Mouse (Mus musculus): ENCODE measurements at regions not wholly inside any gene's neighbourhood (a gene's known extent, or its start where the extent isn't known, plus 50 kb on each side); places are given as distances from the start of the nearest gene placed in this dataset.

GRCm38 (mm10) chr9:62590407-62591195, 53.8 kb upstream of the Coro2b start:
- ATAC-seq (ENCODE audit: low read depth): peak; percentile 63; the same call in 1 of the 2 replicates
- Histone ChIP-seq H3K4me1 (ENCODE audit: control insufficient read depth, insufficient read depth, low read length) (peaks cover 21% of the 10 kb centered on the region), H3K4me2 (ENCODE audit: low read depth, low read length) (peak overlapping the region; percentile 23; the same call in 1 of the 2 replicates), H3K36me3 (ENCODE audit: control insufficient read depth, insufficient read depth, low read length) (no peaks in the 10 kb centered on the region), H3K27ac (replicated peaks; ENCODE audit: low read depth, low read length) (peak overlapping the region; percentile 58), H3K9ac (ENCODE audit: low read depth, low read length) (no peak overlapping the region), H3K27me3 (replicated peaks; ENCODE audit: control insufficient read depth, insufficient read depth, low read length) (no peaks in the 10 kb centered on the region), H3K9me3 (ENCODE audit: control insufficient read depth, low read length) (peaks cover 7% of the 10 kb centered on the region; the same call in 1 of the 2 replicates), H3K4me3 (ENCODE audit: low read depth, low read length) (no peak overlapping the region)
- DNase-seq (ENCODE audit: low spot score): peak; percentile 74
- WGBS: 59% methylated on average over 17 of the region's 17 CpGs

GRCm38 (mm10) chr9:62591196-62591485, 54.3 kb upstream of the Coro2b start:
- H3K27ac ChIP-seq (replicated peaks; ENCODE audit: low read depth, low read length): peak overlapping the region; percentile 58
- peaks cover 21% of the 10 kb centered on the region for H3K4me1 ChIP-seq (ENCODE audit: control insufficient read depth, insufficient read depth, low read length)
- H3K4me3 ChIP-seq (ENCODE audit: low read depth, low read length): no peak overlapping the region
- H3K36me3 ChIP-seq (ENCODE audit: control insufficient read depth, insufficient read depth, low read length): no peaks in the 10 kb centered on the region
- H3K4me2 ChIP-seq (ENCODE audit: low read depth, low read length): peak overlapping the region; percentile 23; the same call in 1 of the 2 replicates
- H3K9ac ChIP-seq (ENCODE audit: low read depth, low read length): no peak overlapping the region
- 29% methylated on average over 6 of the region's 6 CpGs for WGBS
- peaks cover 7% of the 10 kb centered on the region; the same call in 1 of the 2 replicates for H3K9me3 ChIP-seq (ENCODE audit: control insufficient read depth, low read length)
- no peaks in the 10 kb centered on the region for H3K27me3 ChIP-seq (replicated peaks; ENCODE audit: control insufficient read depth, insufficient read depth, low read length)
- ATAC-seq (ENCODE audit: low read depth) (no peak), DNase-seq (ENCODE audit: low spot score) (peak; percentile 41)

- no peak overlapping the region for H3K4me3 ChIP-seq (ENCODE audit: low read depth, low read length)
- no peaks in the 10 kb centered on the region for H3K4me1 ChIP-seq (ENCODE audit: control insufficient read depth, insufficient read depth, low read length)
- no peak overlapping the region for H3K27ac ChIP-seq (replicated peaks; ENCODE audit: low read depth, low read length)
- DNase-seq (ENCODE audit: low spot score) (no peak), ATAC-seq (ENCODE audit: low read depth) (no peak)
- no peaks in the 10 kb centered on the region for H3K9me3 ChIP-seq (ENCODE audit: control insufficient read depth, low read length)
- H3K9ac ChIP-seq (ENCODE audit: low read depth, low read length): no peak overlapping the region
- H3K27me3 ChIP-seq (replicated peaks; ENCODE audit: control insufficient read depth, insufficient read depth, low read length): no peaks in the 10 kb centered on the region
- H3K4me2 ChIP-seq (ENCODE audit: low read depth, low read length): no peak overlapping the region
- 73% methylated on average over 7 of the region's 7 CpGs for WGBS
- H3K36me3 ChIP-seq (ENCODE audit: control insufficient read depth, insufficient read depth, low read length): no peaks in the 10 kb centered on the region
Measured at GRCm38 (mm10) chr9:62598056-62598455, 61.2 kb upstream of the Coro2b start.

GRCm38 (mm10) chr9:62598956-62599355, 62.1 kb upstream of the Coro2b start:
- H3K27me3 ChIP-seq (replicated peaks; ENCODE audit: control insufficient read depth, insufficient read depth, low read length): no peaks in the 10 kb centered on the region
- H3K4me2 ChIP-seq (ENCODE audit: low read depth, low read length): no peak overlapping the region
- DNase-seq (ENCODE audit: low spot score): no peak
- WGBS: 89% methylated on average over 5 of the region's 5 CpGs
- no peak overlapping the region for H3K4me3 ChIP-seq (ENCODE audit: low read depth, low read length)
- H3K9me3 ChIP-seq (ENCODE audit: control insufficient read depth, low read length): no peaks in the 10 kb centered on the region
- no peak overlapping the region for H3K27ac ChIP-seq (replicated peaks; ENCODE audit: low read depth, low read length)
- H3K9ac ChIP-seq (ENCODE audit: low read depth, low read length): no peak overlapping the region
- H3K4me1 ChIP-seq (ENCODE audit: control insufficient read depth, insufficient read depth, low read length): no peaks in the 10 kb centered on the region
- no peak for ATAC-seq (ENCODE audit: low read depth)
- no peaks in the 10 kb centered on the region for H3K36me3 ChIP-seq (ENCODE audit: control insufficient read depth, insufficient read depth, low read length)

- H3K4me1 ChIP-seq (ENCODE audit: control insufficient read depth, insufficient read depth, low read length): peaks cover 10% of the 10 kb centered on the region; the same call in 1 of the 2 replicates
- ATAC-seq (ENCODE audit: low read depth) (no peak), DNase-seq (ENCODE audit: low spot score) (no peak)
- H3K9me3 ChIP-seq (ENCODE audit: control insufficient read depth, low read length): peaks cover 15% of the 10 kb centered on the region; the same call in 1 of the 2 replicates
- H3K36me3 ChIP-seq (ENCODE audit: control insufficient read depth, insufficient read depth, low read length): no peaks in the 10 kb centered on the region
- H3K27ac ChIP-seq (replicated peaks; ENCODE audit: low read depth, low read length): no peak overlapping the region
- H3K27me3 ChIP-seq (replicated peaks; ENCODE audit: control insufficient read depth, insufficient read depth, low read length): no peaks in the 10 kb centered on the region
- no peak overlapping the region for H3K4me2 ChIP-seq (ENCODE audit: low read depth, low read length)
- no peak overlapping the region for H3K4me3 ChIP-seq (ENCODE audit: low read depth, low read length)
- no peak overlapping the region for H3K9ac ChIP-seq (ENCODE audit: low read depth, low read length)
- WGBS: 62% methylated on average over 2 of the region's 2 CpGs
Measured at GRCm38 (mm10) chr9:62610526-62610925, 67.1 kb upstream of the Itga11 start.

GRCm38 (mm10) chr9:62611452-62611851, 66.2 kb upstream of the Itga11 start:
- ATAC-seq (ENCODE audit: low read depth) (peak; percentile 60; the same call in 1 of the 2 replicates), DNase-seq (ENCODE audit: low spot score) (peak; percentile 88)
- H3K36me3 ChIP-seq (ENCODE audit: control insufficient read depth, insufficient read depth, low read length): no peaks in the 10 kb centered on the region
- peaks cover 10% of the 10 kb centered on the region; the same call in 1 of the 2 replicates for H3K4me1 ChIP-seq (ENCODE audit: control insufficient read depth, insufficient read depth, low read length)
- H3K27ac ChIP-seq (replicated peaks; ENCODE audit: low read depth, low read length): no peak overlapping the region; the same call in 1 of the 2 replicates
- WGBS: 18% methylated on average over 2 of the region's 2 CpGs
- H3K9ac ChIP-seq (ENCODE audit: low read depth, low read length): no peak overlapping the region
- no peak overlapping the region for H3K4me2 ChIP-seq (ENCODE audit: low read depth, low read length)
- H3K4me3 ChIP-seq (ENCODE audit: low read depth, low read length): no peak overlapping the region
- H3K9me3 ChIP-seq (ENCODE audit: control insufficient read depth, low read length): peaks cover 15% of the 10 kb centered on the region; the same call in 1 of the 2 replicates
- no peaks in the 10 kb centered on the region for H3K27me3 ChIP-seq (replicated peaks; ENCODE audit: control insufficient read depth, insufficient read depth, low read length)

GRCm38 (mm10) chr9:62613053-62613452, 64.6 kb upstream of the Itga11 start:
- Histone ChIP-seq H3K27ac (replicated peaks; ENCODE audit: low read depth, low read length) (peak overlapping the region; percentile 61), H3K9me3 (ENCODE audit: control insufficient read depth, low read length) (peaks cover 15% of the 10 kb centered on the region; the same call in 1 of the 2 replicates), H3K9ac (ENCODE audit: low read depth, low read length) (no peak overlapping the region), H3K27me3 (replicated peaks; ENCODE audit: control insufficient read depth, insufficient read depth, low read length) (no peaks in the 10 kb centered on the region), H3K4me1 (ENCODE audit: control insufficient read depth, insufficient read depth, low read length) (peaks cover 10% of the 10 kb centered on the region; the same call in 1 of the 2 replicates), H3K4me2 (ENCODE audit: low read depth, low read length) (no peak overlapping the region), H3K4me3 (ENCODE audit: low read depth, low read length) (no peak overlapping the region), H3K36me3 (ENCODE audit: control insufficient read depth, insufficient read depth, low read length) (no peaks in the 10 kb centered on the region)
- DNase-seq (ENCODE audit: low spot score) (peak; percentile 67), ATAC-seq (ENCODE audit: low read depth) (peak; percentile 50; the same call in 1 of the 2 replicates)
- 23% methylated on average over 2 of the region's 2 CpGs for WGBS

GRCm38 (mm10) chr9:62613806-62614205, 63.8 kb upstream of the Itga11 start:
- Histone ChIP-seq H3K4me1 (ENCODE audit: control insufficient read depth, insufficient read depth, low read length) (peaks cover 10% of the 10 kb centered on the region; the same call in 1 of the 2 replicates), H3K4me3 (ENCODE audit: low read depth, low read length) (no peak overlapping the region), H3K4me2 (ENCODE audit: low read depth, low read length) (no peak overlapping the region), H3K27me3 (replicated peaks; ENCODE audit: control insufficient read depth, insufficient read depth, low read length) (no peaks in the 10 kb centered on the region), H3K9me3 (ENCODE audit: control insufficient read depth, low read length) (peaks cover 15% of the 10 kb centered on the region; the same call in 1 of the 2 replicates), H3K9ac (ENCODE audit: low read depth, low read length) (no peak overlapping the region), H3K36me3 (ENCODE audit: control insufficient read depth, insufficient read depth, low read length) (no peaks in the 10 kb centered on the region), H3K27ac (replicated peaks; ENCODE audit: low read depth, low read length) (peak overlapping the region; percentile 61)
- ATAC-seq (ENCODE audit: low read depth) (0 out of 2 replicates have a peak, but pooled peaks have one; percentile 23), DNase-seq (ENCODE audit: low spot score) (peak; percentile 75)
- WGBS: 54% methylated on average over 8 of the region's 8 CpGs

Data from embryonic facial prominence, embryonic 14.5 days (tissue).